ENCODE assay signal across 22 mouse cellular contexts in genomic region chr12:52618418-52619040, GRCm38 (mm10).
A peak's percentile ranks its signal among the peaks of the same experiment; 100 is the strongest.
DNase-seq lines count a peak whose midpoint lies in the region; ATAC-seq and TF ChIP-seq lines count a peak whose summit lies in the region.
"Had no signal": no experiment of that assay in that cellular context is flagged by ENCODE, and none has a peak within 500 bp of the region (broad histone marks: within the 10 kb centered on the region; RNA-seq: fewer than 3 reads in every experiment).

No protein-coding gene starts in this region.

- no peak for ATAC-seq in midbrain, postnatal 0 days (ENCODE audit: low FRiP score)
- ATAC-seq in midbrain, embryonic 14.5 days (ENCODE audit: low FRiP score, low TSS enrichment), result no peak
- no peak for ATAC-seq in frontal cortex, adult (ENCODE audit: low TSS enrichment)
- no peak for ATAC-seq in forebrain, embryonic 16.5 days
- ATAC-seq: forebrain, embryonic 15.5 days; intestine, embryonic 16.5 days had no signal

- dilution Hi-C loops in CH12.LX (cut with MboI; ENCODE audit: extremely low pct_ligation_motif_present, extremely low pct_unique_long_range_greater_than_20kb, low sequenced_read_pairs), result no loop called here

- H3K4me2 ChIP-seq in midbrain, postnatal 0 days (ENCODE audit: low read depth, low read length, poor library complexity, severe bottlenecking), result no peak overlapping the region
- H3K4me2 ChIP-seq in midbrain, embryonic 14.5 days (ENCODE audit: low read length), result no peak overlapping the region
- peak overlapping the region; percentile 8; the same call in 1 of the 2 replicates for H3K4me2 ChIP-seq in CH12.LX (ENCODE audit: insufficient read depth, low read depth, poor library complexity, severe bottlenecking)
- no peak overlapping the region for H3K4me2 ChIP-seq in forebrain, embryonic 16.5 days (ENCODE audit: low read length)
- H3K4me2 ChIP-seq: forebrain, embryonic 15.5 days; hindbrain, embryonic 12.5 days; liver, embryonic 15.5 days; stomach, embryonic 15.5 days had no signal

- no peaks in the 10 kb centered on the region for H3K4me1 ChIP-seq in midbrain, postnatal 0 days (ENCODE audit: insufficient read depth, low read length)
- no peaks in the 10 kb centered on the region for H3K4me1 ChIP-seq in midbrain, embryonic 14.5 days (ENCODE audit: control insufficient read depth, insufficient read depth, low read length)
- peaks cover 0 to 16% of the 10 kb centered on the region in 2 experiments; a peak in 2 of 4 replicates for H3K4me1 ChIP-seq in CH12.LX (ENCODE audit: control insufficient read depth in 1 of 2, insufficient read depth in 2 of 2)
- H3K4me1 ChIP-seq in forebrain, embryonic 16.5 days (replicated peaks; ENCODE audit: control insufficient read depth, insufficient read depth, low read length), result no peaks in the 10 kb centered on the region; the same call in 1 of the 2 replicates
- H3K4me1 ChIP-seq: forebrain, embryonic 15.5 days; hindbrain, embryonic 12.5 days; liver, embryonic 15.5 days; stomach, embryonic 15.5 days had no signal

- TF ChIP-seq POLR2A in CH12.LX (IDR thresholded peaks at IDR 0.05; ENCODE audit: low read depth, low read length), result no peak

- no peak overlapping the region for H3K27ac ChIP-seq in midbrain, postnatal 0 days (ENCODE audit: low read depth, low read length)
- H3K27ac ChIP-seq in midbrain, embryonic 14.5 days (replicated peaks; ENCODE audit: low read depth, low read length), result no peak overlapping the region
- no peak overlapping the region for H3K27ac ChIP-seq in CH12.LX (ENCODE audit: insufficient read depth, low read depth)
- no peak overlapping the region for H3K27ac ChIP-seq in forebrain, embryonic 16.5 days (ENCODE audit: low read length)
- H3K27ac ChIP-seq: forebrain, embryonic 15.5 days; gastrocnemius, adult 2 months; hindbrain, embryonic 12.5 days; left cerebral cortex, adult 2 months; liver, embryonic 15.5 days; midbrain, embryonic 10.5 days; stomach, embryonic 15.5 days had no signal

- no peaks in the 10 kb centered on the region for H3K79me2 ChIP-seq in CH12.LX (replicated peaks; ENCODE audit: control insufficient read depth, extremely low read depth, insufficient read depth, poor library complexity, severe bottlenecking)

- 0 out of 2 replicates have a peak, but pooled peaks have one; percentile 2 for TF ChIP-seq CTCF in midbrain, postnatal 0 days (IDR thresholded peaks at IDR 0.05)
- peak in 1 of 2 experiments; percentile 54; a peak in 2 of 4 replicates for TF ChIP-seq CTCF in CH12.LX (conservative IDR thresholded peaks at IDR 0.05 in 1 of 2, IDR thresholded peaks at IDR 0.05 in 1 of 2; ENCODE audit: low read depth in 2 of 2, low read length in 2 of 2)

- 81% methylated on average over 5 of the region's 5 CpGs for WGBS in midbrain, postnatal 0 days
- 81% methylated on average over 5 of the region's 5 CpGs for WGBS in midbrain, embryonic 14.5 days
- WGBS in forebrain, embryonic 16.5 days, result 85% methylated on average over 5 of the region's 5 CpGs

- no peak overlapping the region for H3K9ac ChIP-seq in midbrain, postnatal 0 days (replicated peaks; ENCODE audit: low read length, poor library complexity, severe bottlenecking)
- H3K9ac ChIP-seq in midbrain, embryonic 14.5 days (replicated peaks; ENCODE audit: low read length), result no peak overlapping the region
- H3K9ac ChIP-seq in CH12.LX (ENCODE audit: insufficient read depth, low read depth), result no peak overlapping the region
- no peak overlapping the region for H3K9ac ChIP-seq in forebrain, embryonic 16.5 days (replicated peaks; ENCODE audit: low read depth, low read length)
- H3K9ac ChIP-seq: forebrain, embryonic 15.5 days; hindbrain, embryonic 12.5 days; liver, embryonic 15.5 days; stomach, embryonic 15.5 days had no signal

- no peak for DNase-seq in midbrain, postnatal 0 days (ENCODE audit: low spot score)
- DNase-seq in midbrain, embryonic 14.5 days, result no peak
- DNase-seq in CH12.LX (ENCODE audit: extremely low read depth), result no peak
- DNase-seq in induced T-regulatory cell, adult 2 months (ENCODE audit: low read depth), result peak; percentile 42
- DNase-seq in ovary, postnatal 10 days (ENCODE audit: low spot score), result no peak
- DNase-seq: adrenal gland, adult 8-10 months; cerebellum, adult 11-12 months; cerebellum, postnatal 36 days; gastrocnemius, adult 2 months; spleen, adult 18-20 months; thymus, postnatal 14 days had no signal

- TF ChIP-seq RAD21 in CH12.LX (IDR thresholded peaks at IDR 0.05; ENCODE audit: low read depth, low read length), result peak; percentile 48

- no peaks in the 10 kb centered on the region for H3K9me3 ChIP-seq in midbrain, postnatal 0 days (ENCODE audit: low read length)
- no peaks in the 10 kb centered on the region for H3K9me3 ChIP-seq in midbrain, embryonic 14.5 days (ENCODE audit: control insufficient read depth, low read length)
- no peaks in the 10 kb centered on the region for H3K9me3 ChIP-seq in CH12.LX (replicated peaks; ENCODE audit: low read length)
- H3K9me3 ChIP-seq in forebrain, embryonic 16.5 days (ENCODE audit: control insufficient read depth, low read length), result no peaks in the 10 kb centered on the region
- H3K9me3 ChIP-seq: forebrain, embryonic 15.5 days; G1E; hindbrain, embryonic 12.5 days; liver, embryonic 15.5 days; midbrain, embryonic 10.5 days; stomach, embryonic 15.5 days had no signal

- in situ Hi-C loops in CH12.LX (cut with MboI; ENCODE audit: low pct_ligation_motif_present, low pct_unique_long_range_greater_than_20kb, low sequenced_read_pairs), result loop anchor here (25.0 kb wide), 1 partner anchor 231 kb away; no protein-coding TSS in a partner anchor

- no peaks in the 10 kb centered on the region for H3K36me3 ChIP-seq in midbrain, postnatal 0 days (ENCODE audit: insufficient read depth, low read length)
- no peaks in the 10 kb centered on the region for H3K36me3 ChIP-seq in midbrain, embryonic 14.5 days (ENCODE audit: control insufficient read depth, insufficient read depth, low read length)
- H3K36me3 ChIP-seq in CH12.LX (replicated peaks in 1 of 2; ENCODE audit: control insufficient read depth in 1 of 2, insufficient read depth in 1 of 2, low read length in 1 of 2), result no peaks in the 10 kb centered on the region
- no peaks in the 10 kb centered on the region for H3K36me3 ChIP-seq in forebrain, embryonic 16.5 days (ENCODE audit: control insufficient read depth, insufficient read depth)
- H3K36me3 ChIP-seq: forebrain, embryonic 15.5 days; G1E; hindbrain, embryonic 12.5 days; liver, embryonic 15.5 days; midbrain, embryonic 10.5 days; stomach, embryonic 15.5 days had no signal

- no peak for TF ChIP-seq EP300 in CH12.LX (IDR thresholded peaks at IDR 0.05; ENCODE audit: low read length)

- no peak overlapping the region for H3K4me3 ChIP-seq in midbrain, postnatal 0 days (ENCODE audit: low read depth, low read length)
- no peak overlapping the region for H3K4me3 ChIP-seq in midbrain, embryonic 14.5 days (replicated peaks; ENCODE audit: low read depth, low read length)
- H3K4me3 ChIP-seq in CH12.LX (replicated peaks in 1 of 3; ENCODE audit: low read depth in 2 of 3, low read length in 2 of 3, poor library complexity in 1 of 3), result no peak overlapping the region
- H3K4me3 ChIP-seq in forebrain, embryonic 16.5 days (replicated peaks; ENCODE audit: low read length), result no peak overlapping the region
- H3K4me3 ChIP-seq: erythroblast, embryonic 14.5 days; forebrain, embryonic 15.5 days; gastrocnemius, adult 2 months; hindbrain, embryonic 12.5 days; left cerebral cortex, adult 2 months; liver, embryonic 15.5 days; midbrain, embryonic 10.5 days; stomach, embryonic 15.5 days had no signal

- no peaks in the 10 kb centered on the region for H3K27me3 ChIP-seq in midbrain, postnatal 0 days (ENCODE audit: insufficient read depth, low read length)
- no peaks in the 10 kb centered on the region for H3K27me3 ChIP-seq in midbrain, embryonic 14.5 days (ENCODE audit: control insufficient read depth, insufficient read depth, low read length)
- H3K27me3 ChIP-seq in CH12.LX (replicated peaks), result no peaks in the 10 kb centered on the region
- no peaks in the 10 kb centered on the region for H3K27me3 ChIP-seq in forebrain, embryonic 16.5 days (replicated peaks; ENCODE audit: control insufficient read depth, insufficient read depth, low read length)
- H3K27me3 ChIP-seq: forebrain, embryonic 15.5 days; hindbrain, embryonic 12.5 days; liver, embryonic 15.5 days; stomach, embryonic 15.5 days had no signal

TF ChIP-seq in CH12.LX, 34 proteins besides CTCF, POLR2A, EP300 and RAD21:
- TF ChIP-seq JUND (conservative IDR thresholded peaks at IDR 0.05; ENCODE audit: low read depth, low read length), result no peak
- TF ChIP-seq JUN (IDR thresholded peaks at IDR 0.05; ENCODE audit: insufficient read depth, low read depth, low read length), result no peak
- TF ChIP-seq IRF4 (IDR thresholded peaks at IDR 0.05; ENCODE audit: low read depth, low read length), result no peak
- peak; percentile 88 for TF ChIP-seq TBP (conservative IDR thresholded peaks at IDR 0.05; ENCODE audit: low read depth, low read length)
- TF ChIP-seq MXI1 (IDR thresholded peaks at IDR 0.05; ENCODE audit: low read depth, low read length), result no peak
- no peak for TF ChIP-seq E2F4 (IDR thresholded peaks at IDR 0.05; ENCODE audit: insufficient replicate concordance, low read depth, low read length)
- TF ChIP-seq ZNF384 (IDR thresholded peaks at IDR 0.05; ENCODE audit: low read depth, low read length), result peak; percentile 93
- no peak for TF ChIP-seq NRF1 (IDR thresholded peaks at IDR 0.05; ENCODE audit: low read depth, low read length)
- TF ChIP-seq RCOR1 (conservative IDR thresholded peaks at IDR 0.05; ENCODE audit: low read depth, low read length), result no peak
- no peak for TF ChIP-seq USF1 (IDR thresholded peaks at IDR 0.05; ENCODE audit: low read depth, low read length)
- no peak for TF ChIP-seq POLR2AphosphoS2 (IDR thresholded peaks at IDR 0.05; ENCODE audit: low read depth, low read length)
- no peak for TF ChIP-seq ZC3H11A (IDR thresholded peaks at IDR 0.05; ENCODE audit: low read depth, low read length)
- TF ChIP-seq PAX5 (IDR thresholded peaks at IDR 0.05; ENCODE audit: low read length), result no peak
- no peak for TF ChIP-seq GABPA (IDR thresholded peaks at IDR 0.05; ENCODE audit: insufficient replicate concordance, low read depth, low read length)
- no peak for TF ChIP-seq MAX (IDR thresholded peaks at IDR 0.05; ENCODE audit: low read length)
- peak; percentile 47 for TF ChIP-seq SMC3 (IDR thresholded peaks at IDR 0.05; ENCODE audit: low read depth, low read length)
- TF ChIP-seq HCFC1 (IDR thresholded peaks at IDR 0.05; ENCODE audit: low read depth, low read length), result no peak
- TF ChIP-seq ELF1 (IDR thresholded peaks at IDR 0.05; ENCODE audit: low read depth, low read length), result no peak
- TF ChIP-seq USF2 (conservative IDR thresholded peaks at IDR 0.05; ENCODE audit: low read depth, low read length), result no peak
- no peak for TF ChIP-seq MEF2A (IDR thresholded peaks at IDR 0.05; ENCODE audit: borderline replicate concordance, low read depth, low read length)
- no peak for TF ChIP-seq MYC (IDR thresholded peaks at IDR 0.05; ENCODE audit: low read depth, low read length)
- TF ChIP-seq NELFE (IDR thresholded peaks at IDR 0.05; ENCODE audit: low read depth, low read length), result no peak
